Mouse (Mus musculus) C2C12 (cell line): ENCODE measurements around the gene Acer2.

ENCODE experiments used
- CTCF ChIP-seq: IDR thresholded peaks from one replicate; pipeline ENCODE4 v1.5.1; 2011; ENCODE audit not compliant: control insufficient read depth, insufficient read depth, insufficient read length
- FOSL1 ChIP-seq: IDR thresholded peaks from one replicate; pipeline ENCODE4 v1.8.0; 2011; ENCODE audit warnings: mild to moderate bottlenecking, low read length; ENCODE audit not compliant: poor library complexity, insufficient read depth, severe bottlenecking
- MAX ChIP-seq: IDR thresholded peaks from one replicate; pipeline ENCODE4 v1.6.1; 2011; ENCODE audit warnings: mild to moderate bottlenecking, control low read depth
- MYOD1 ChIP-seq: IDR thresholded peaks from one replicate; pipeline ENCODE4 v1.6.1; 2011; ENCODE audit warnings: low read depth; ENCODE audit not compliant: control insufficient read depth, insufficient read length
- USF1 ChIP-seq: IDR thresholded peaks from one replicate; pipeline ENCODE4 v1.6.1; 2011; ENCODE audit warnings: low read depth, mild to moderate bottlenecking, control low read depth, moderate library complexity

DNA sequence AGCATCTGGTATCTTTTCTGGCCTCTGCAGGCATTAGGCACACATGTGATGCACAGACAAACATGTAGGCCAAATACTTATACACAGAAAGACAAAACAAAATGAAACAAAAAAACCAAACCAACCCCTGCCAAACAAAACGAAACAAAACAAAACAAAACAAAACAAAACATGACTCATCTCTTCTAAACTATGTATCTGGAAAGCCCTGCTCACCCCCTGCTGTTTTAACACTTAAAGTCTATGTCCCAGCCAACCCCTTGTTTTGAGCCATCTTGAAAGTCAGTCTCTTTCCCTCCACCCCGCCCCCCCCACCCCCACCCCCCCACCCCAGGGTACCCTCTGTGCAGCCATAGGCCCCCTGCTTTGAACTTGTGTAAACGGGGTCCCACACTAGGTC is 62.5 kb downstream of the Acer2 start:
- no peak for TF ChIP-seq MAX
- no peak for TF ChIP-seq MYOD1
- no peak for TF ChIP-seq CTCF
- no peak for TF ChIP-seq USF1
- TF ChIP-seq FOSL1: no peak
